Mouse (Mus musculus): ENCODE data around the gene Olfr1507.
A peak's percentile ranks its signal among the peaks of the same experiment; 100 is the strongest.

Olfr1507 gene

GRCm38 (mm10) chr14:52495516-52495915 is at the start of gene Olfr1507:
Olfr1507 (minus strand) TSS chr14:52495749.
- DNase-seq (ENCODE audit: low read depth): no peak

- DNase-seq (ENCODE audit: low read depth): no peak
Measured at GRCm38 (mm10) chr14:52533336-52533735, 37.8 kb upstream of the Olfr1507 start.

GRCm38 (mm10) chr14:52524952-52525351 is 29.4 kb upstream of the Olfr1507 start:
- DNase-seq (ENCODE audit: low read depth): no peak

GRCm38 (mm10) chr14:52467395-52467794 is 28.2 kb downstream of the Olfr1507 start, which contains the start of gene Olfr1508:
Olfr1508 (minus strand) TSS chr14:52467495.
- DNase-seq (ENCODE audit: low read depth): no peak

GRCm38 (mm10) chr14:52465738-52466137 is 29.8 kb downstream of the Olfr1507 start:
- no peak for DNase-seq (ENCODE audit: low read depth)

GRCm38 (mm10) chr14:52461928-52462327 is 33.6 kb downstream of the Olfr1507 start:
- no peak for DNase-seq (ENCODE audit: low read depth)

- peak; percentile 25 for DNase-seq (ENCODE audit: low read depth)
Measured at GRCm38 (mm10) chr14:52451138-52451537, 44.4 kb downstream of the Olfr1507 start.

- DNase-seq (ENCODE audit: low read depth): no peak
Measured at GRCm38 (mm10) chr14:52442690-52443089, 52.9 kb downstream of the Olfr1507 start, which contains the start of gene Olfr1509. Olfr1509 (plus strand) TSS chr14:52442990.
